Mouse (Mus musculus) urinary bladder, postnatal 4 days (tissue): ENCODE data around the gene Gkn1.
A peak's percentile ranks its signal among the peaks of the same experiment; 100 is the strongest.

Source experiments
- DNase-seq, 2 experiments: peaks; one replicate each; pipeline ENCODE4 v3.0.0; 2021 to 2022; ENCODE audit warnings: low spot score in 2 of 2

Gkn1 gene

DNA sequence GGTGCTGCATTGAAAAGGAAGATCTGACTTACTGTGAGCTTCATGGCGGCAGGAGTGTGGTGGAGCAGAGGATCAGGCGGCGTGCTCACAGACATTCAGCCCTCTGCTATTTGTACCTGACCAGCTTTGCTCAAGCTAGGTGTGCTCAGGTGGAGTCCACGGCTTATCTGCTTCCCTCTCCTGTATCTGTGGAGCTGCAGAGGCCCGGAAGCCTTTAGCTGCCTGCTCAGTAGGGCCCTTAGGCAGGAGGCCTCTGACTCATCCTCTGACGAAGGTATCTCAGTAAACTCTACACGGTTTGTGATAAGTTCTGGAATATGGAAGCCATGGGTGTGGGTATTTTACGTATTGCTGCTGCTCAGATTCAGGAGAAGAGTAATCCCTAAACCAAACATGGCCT lies at the start of gene Gkn1:
Gene Gkn1 (minus strand): TSS at position 114 of the 400 bp plus-strand sequence.
- DNase-seq: no peak

DNA sequence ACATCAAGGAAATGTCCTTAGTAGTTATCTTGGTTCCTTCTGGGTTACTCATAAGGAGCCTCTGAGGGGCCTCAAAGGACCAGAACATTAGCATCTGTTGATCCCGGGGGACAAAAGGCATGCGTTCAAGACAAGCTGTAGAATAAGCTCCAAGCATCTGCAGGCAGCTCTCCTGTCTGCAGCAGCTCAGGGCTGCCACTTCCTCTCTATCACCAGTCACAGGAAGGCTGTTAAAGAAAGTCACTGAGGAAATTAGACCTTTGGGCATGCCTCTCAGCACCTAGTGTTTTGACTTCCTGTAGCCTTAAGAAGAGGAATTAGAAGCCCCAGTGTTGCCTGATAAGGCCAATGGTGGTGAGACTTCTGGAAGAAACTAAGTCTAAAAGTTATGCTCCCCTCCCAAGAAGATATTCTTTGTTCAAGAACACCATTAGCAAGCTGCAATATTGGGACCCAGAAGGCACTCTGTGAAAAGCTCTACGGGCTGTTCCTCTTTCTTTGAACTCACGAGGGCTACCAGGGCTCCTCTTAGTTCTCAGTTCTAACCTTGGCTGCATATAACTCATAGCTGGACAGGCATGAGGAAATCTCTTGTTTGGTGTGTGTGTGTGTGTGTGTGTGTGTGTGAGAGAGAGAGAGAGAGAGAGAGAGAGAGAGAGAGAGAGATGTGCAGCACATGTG lies 49.3 kb upstream of the Gkn1 start:
- DNase-seq: no peak

DNA sequence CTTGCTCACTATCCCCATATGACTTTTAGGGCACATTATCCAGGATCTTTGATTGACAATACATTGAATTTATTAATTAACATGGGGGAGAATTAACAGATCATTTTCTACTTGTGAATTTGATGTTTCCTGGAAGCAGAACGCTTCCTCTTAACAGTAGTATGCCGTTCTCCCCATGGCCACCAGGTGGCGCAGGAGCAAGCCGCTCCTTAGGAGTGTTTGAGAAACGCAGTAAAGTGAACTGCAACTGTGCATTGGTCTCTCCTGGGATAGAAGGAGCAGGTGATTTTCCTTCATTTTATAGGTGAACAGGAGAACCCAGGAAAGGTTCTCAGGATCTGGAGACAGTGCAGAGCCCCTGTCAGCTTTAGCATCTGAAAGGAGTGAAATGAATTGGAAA lies 48.4 kb upstream of the Gkn1 start:
- peak; percentile 29 to 83 for DNase-seq

DNA sequence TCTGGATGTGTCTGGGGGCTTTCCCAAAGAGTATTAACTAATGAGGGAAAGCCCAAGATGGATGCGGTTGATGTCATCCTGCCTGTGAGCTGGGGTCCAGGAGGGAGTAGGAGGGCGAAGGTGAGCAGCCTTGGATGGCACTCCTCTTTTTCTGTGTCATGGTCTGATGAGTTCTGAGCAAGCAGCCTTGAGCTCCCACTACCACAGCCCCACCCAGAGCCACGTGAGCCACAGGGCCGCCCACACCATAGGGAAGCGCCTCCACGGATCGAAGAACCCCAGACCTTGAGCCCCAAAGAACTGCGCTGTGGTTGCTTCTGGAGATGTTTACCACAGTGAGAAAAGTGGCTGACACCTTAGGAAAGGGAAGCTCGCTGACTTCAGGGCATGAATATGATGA lies 44.0 kb upstream of the Gkn1 start:
- no peak for DNase-seq

DNA sequence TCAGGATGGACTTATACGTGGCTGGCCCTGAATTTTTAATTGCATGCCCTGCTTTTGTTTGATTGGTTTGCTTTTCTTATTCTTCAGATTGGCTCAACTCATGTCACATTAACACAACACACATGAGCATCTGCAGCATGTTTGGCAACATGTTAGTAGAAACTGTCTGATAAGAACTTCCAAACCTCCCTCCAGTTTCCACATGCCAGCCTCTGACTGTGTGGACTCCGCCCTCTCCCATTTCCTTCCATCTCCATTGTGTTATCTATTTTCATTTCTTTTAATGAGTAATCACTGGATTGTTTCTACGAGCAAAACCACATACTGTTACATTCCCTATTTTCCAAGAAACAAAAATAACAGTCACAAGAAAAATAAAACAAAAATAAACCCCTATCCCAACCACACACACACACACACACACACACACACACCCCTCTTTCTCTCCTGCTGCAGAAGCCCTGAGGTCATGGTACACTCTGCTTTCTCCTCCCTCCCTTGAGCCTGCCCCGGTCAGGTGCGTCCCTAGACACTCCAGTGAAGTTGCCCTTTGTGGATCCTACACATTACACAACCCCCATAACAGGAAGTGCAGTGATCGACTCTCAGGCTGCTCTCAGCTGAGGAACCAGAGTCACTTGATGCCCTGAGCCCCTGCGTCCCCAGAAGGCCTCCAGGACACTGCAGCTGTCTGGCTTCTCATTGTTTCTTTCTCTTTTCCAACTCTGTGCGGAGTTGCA lies 42.9 kb upstream of the Gkn1 start:
- no peak for DNase-seq

DNA sequence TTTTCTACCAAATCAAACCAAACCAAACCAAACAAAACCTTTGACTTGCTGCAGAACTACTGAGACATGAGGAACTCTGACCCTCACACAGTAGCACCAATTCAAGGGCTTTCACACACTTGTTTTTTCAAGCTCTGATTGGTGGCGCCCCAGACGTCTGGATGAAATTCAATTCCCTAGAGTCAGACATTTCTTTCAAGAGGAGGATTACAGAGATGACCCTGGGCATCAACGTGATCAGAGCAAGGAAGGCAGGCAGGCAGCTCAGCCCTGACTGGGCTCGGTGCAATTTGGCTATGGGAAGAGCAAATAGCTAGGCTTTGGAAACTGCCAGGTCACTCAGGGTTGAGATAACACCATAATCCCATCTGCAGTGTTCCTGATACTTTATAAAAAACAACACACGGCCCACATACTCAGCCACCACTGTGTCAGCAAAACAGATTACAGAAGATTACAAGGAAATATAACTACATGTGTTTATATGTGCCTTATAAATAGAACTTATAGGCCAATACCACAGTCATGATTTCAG lies 38.8 kb upstream of the Gkn1 start:
- DNase-seq: no peak

DNA sequence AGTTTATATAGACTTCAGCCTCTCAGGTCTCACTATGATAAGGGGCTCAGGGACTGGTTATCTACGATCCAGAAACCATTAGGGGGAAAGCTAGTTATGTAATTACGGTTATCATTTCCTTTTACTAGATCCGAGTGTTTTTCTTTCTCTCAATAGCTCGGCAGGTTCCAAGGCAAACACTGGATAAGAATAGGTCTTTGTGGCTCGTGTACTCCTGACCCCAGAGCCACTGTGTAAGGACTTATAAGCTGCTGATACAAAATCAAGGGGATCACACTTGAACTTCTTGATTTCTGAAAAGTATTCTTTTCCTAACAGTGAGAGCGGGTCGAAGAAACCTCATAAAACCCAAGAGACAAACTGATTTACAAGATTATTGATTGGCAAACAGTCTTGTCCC lies 38.1 kb upstream of the Gkn1 start, which contains the start of gene Gkn3:
Gene Gkn3 (minus strand): TSS at position 59 of the 400 bp plus-strand sequence.
- no peak for DNase-seq

DNA sequence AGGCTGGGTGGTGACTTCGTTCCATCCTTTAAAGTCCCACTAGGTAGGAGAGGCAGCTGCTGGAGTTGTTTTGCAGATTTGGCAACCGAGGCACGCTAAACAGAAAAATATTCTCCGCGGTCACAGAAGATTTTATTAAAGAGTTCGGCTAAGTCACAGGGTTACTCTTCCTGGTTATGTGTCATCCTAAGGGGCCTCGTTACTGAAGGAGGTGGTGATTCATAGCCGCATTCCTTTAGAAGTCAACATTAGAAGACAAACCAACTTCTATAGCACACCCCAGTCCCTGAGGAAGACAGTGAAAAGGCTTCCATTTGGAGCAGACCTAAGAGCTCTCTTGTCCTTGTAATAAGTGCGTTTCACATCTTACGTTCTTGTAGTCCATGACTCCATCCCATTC lies 35.9 kb upstream of the Gkn1 start:
- DNase-seq: no peak

DNA sequence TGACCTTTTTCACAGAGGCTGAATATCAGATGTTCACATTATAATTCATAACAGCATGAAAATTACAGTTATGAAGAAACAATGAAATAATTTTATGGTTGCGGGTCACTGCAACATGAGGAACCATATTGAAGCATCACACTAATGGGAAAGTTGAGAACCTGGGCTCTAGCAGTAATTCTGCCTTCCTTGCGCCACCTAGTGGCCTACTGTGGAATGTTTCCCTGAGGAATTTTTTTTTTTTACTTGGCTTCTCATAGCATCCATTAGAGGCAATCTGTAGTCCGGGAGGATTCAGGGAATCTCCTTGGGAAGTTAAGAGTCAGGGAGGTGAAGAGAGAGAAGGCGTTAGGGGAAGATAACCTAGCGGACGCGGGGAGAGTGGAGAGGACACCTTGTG lies 35.5 kb upstream of the Gkn1 start:
- DNase-seq: no peak

DNA sequence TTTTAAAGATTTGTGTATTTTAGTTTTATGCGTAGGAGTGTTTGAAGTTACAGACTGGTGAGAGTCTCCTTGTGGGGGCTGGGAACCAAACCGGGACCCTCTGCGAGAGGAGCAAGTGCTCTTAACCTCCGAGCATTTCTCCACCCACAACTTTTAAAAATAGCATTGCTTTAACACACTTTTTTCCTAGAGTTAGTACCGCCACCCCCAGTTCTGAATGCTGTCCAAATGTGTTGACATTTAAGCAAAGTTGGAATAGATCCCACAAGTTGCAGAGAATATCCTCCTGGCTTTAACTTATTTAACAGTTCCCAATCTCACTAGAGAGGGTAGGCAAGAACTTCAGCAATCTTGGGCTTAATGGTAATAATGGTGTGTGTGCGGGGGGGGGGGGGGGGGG lies 34.0 kb upstream of the Gkn1 start:
- DNase-seq: no peak

DNA sequence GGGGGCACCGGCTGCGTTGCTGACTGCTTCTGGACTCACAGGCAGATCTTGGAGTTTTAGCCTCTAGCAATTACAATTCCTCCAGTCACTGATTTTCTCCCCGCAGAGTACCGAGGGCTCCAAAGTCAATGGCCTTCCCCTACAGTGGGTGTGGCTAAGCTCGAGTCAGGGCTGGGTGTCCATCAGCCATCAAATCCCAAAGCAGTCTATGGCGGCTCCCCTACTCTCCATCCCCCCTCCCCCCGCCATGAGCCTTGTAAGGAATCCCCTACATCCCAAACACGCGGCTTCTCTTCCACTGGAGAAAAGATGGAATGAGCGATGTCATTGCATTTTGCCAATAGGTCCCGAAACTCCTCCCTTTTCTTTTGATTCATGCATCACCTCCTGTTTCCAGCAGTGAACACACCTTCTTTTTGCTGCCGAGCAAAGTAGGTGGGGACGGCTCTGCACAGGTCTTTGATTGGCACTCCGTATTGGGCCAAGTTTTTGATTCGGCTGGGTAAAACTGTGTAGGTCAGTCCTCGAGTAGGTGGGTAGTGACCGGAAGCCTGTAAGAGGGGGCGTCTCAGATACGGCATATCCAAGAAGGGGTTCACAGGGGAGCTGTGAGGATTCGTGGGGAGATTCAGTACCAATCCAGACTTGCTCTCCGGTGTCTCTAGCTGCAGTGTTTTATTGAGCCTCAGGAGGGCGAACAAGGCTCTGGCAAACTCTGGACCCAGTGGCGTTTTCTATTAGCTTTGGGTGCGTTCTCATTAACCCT lies 33.4 kb upstream of the Gkn1 start:
- DNase-seq: no peak

DNA sequence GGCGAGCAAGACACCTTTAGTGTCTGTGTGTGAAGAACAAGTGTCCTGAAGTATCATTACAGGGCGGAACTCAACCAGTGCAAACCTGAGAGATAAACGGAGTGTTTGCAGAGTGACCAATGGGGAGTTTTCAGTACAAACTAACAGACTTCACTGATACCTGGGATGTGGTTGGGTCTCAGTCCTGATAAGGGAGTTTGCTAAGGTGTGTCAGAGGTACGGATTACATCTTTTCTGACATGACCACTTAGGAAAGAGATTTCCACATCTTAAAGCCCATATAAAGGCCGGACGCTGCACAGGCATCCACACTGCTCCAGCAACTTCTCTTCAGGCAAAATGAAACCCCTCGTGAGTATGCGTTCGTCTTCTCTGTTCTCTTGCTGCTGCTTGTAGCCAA lies 22.3 kb upstream of the Gkn1 start, which contains the start of gene Gkn2:
Gene Gkn2 (plus strand): TSS at position 301 of the 400 bp plus-strand sequence.
- no peak for DNase-seq

DNA sequence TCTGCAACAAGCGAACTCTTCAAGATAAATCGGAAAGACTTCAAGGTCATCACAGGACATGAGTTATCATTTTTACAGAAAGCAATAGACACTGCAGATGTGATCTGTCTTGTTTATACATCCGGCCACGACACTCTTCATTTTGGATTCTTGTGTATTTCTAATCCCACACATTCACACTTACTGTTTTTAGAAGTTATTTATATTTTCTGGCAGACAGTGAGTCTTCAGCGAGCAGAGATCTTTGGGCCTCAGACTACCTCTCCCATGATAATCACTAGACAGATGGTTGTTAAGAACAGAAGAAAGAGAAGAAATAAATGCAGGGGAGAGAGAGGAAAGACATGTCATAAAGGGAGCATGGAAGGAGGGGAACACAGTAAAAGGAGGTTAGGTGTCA lies 18.5 kb upstream of the Gkn1 start:
- no peak for DNase-seq

DNA sequence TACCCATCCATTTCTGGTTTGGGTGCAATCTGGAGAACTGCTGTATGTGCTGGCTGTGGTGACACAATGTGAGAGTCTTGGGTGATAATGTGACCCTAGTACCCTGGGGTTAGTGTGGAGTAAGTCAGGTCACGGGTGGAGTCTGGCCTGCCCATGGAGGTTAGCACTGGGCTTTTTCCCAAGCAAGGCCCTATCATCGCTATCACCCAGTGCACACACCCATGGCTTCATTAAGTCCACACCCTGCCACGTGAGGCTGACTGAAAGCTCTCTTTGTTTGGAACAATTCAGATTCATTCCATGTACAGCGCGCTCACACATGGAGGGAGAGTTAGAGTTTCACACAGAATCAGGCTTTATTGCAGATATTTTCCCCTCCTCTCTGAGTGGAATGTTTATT lies 3.7 kb upstream of the Gkn1 start:
- no peak for DNase-seq

DNA sequence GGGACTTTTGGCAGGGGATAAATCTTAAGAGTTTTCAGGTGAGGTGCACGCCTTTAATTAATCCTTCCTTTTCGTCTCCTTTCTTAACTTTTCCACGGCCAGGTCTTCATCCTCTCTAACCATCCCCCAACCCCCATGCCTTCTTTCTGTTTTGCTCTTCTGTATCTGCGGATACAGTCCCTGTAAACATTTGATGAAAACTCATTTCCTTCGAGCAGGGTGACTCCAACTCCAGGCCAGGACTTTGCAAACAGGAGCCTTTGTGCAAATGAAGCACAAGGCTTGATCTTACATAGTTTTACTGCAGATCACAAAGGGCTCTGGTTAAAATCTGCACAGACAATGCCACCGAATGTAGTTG lies 14.8 kb downstream of the Gkn1 start:
- no peak for DNase-seq

DNA sequence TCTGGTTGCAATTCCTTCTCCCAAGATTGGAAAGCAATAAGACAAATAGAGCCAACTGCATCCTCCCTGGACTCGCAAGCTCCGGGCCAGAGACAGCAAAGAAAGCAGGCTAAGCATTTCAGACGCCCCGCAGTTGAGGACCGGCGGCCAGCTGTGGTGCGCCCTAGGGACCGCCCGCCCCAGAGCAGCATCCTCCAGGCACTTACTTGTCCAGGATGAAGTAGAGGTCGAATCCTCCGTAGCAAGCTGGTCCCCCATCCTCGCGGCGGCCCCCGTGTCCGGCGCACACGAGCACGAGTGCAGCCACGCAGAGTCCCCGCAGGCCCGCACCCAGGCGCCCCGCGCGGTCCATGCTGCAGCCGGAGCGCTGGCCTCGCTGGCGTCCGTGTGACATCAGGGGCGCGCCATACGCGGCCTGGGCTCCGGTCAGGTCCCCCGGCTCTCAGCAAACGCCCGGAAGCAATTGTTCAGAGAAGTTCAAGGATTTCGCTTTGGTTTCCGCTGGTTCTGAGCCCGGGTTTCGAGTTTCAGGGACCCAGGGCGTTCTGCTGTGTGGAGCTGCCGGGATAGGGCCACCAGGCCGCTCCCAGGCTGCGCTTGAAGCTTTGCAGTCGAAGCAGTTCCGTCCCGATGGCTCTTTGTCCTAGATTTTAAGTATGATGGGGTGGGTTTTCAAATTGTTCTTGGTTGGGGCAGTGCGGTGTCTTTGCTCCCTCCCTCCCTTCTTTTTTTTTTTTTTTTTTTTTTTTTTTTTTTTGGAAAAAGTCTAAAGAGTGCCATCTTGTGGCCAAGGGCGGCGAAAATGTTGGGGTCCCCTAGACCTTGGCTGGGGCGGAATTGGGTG lies 15.4 kb downstream of the Gkn1 start, which contains the start of gene Antxr1:
Gene Antxr1 (minus strand): TSS at position 731 of the 844 bp plus-strand sequence.
- DNase-seq: peak in 1 of 2 experiments; percentile 64

DNA sequence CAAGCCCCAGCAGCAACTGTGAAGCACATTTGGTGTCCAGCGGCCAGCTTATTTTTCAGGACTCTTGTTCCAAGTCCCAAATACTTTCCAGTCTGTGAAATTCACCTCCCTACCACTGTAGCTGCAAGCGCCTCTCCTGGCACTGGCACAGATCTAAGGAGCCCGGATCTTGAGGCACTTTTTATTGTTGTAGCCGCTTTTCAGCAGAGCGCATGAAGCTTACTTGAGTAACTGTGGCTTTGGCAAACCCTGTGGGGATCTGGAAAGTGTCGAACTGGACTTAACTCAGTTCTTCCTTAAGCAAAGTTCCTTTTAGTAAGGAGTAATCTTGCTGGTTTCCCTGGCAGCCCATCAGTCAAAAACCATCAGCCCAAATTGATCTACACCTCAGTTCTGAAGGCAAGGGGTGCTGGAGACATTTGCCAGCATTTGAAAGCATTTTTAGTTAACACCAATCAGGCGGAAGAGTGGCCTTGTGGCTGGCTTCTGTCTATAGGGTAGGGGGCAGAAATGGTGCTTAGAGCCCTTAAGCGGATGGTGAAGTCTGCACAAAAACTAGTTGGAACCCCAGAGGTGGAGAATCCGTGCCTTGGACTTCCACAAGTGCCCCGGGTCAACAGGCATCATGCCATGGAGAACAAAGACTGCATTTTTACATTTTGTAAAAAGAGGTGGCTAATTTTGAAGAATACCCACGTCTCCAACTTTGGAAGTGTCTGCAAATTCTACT lies 16.2 kb downstream of the Gkn1 start:
- peak in 1 of 2 experiments; percentile 37 for DNase-seq

DNA sequence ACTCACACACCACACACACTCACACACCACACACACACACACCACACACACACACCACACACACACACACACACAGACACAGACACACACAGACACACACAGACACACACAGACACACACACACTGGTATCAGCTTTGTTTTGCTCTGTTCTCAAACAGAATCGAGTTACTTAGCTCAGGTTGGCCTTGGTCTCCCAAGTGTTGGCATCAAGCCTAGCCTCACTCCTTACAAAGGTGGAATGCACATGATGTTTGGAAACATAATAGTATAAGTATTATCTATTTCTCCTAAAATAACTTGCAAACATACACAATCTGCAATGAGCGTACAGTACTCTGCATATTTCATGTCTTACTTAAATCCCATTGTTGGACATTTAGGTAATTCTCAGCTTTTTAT lies 18.4 kb downstream of the Gkn1 start:
- no peak for DNase-seq

DNA sequence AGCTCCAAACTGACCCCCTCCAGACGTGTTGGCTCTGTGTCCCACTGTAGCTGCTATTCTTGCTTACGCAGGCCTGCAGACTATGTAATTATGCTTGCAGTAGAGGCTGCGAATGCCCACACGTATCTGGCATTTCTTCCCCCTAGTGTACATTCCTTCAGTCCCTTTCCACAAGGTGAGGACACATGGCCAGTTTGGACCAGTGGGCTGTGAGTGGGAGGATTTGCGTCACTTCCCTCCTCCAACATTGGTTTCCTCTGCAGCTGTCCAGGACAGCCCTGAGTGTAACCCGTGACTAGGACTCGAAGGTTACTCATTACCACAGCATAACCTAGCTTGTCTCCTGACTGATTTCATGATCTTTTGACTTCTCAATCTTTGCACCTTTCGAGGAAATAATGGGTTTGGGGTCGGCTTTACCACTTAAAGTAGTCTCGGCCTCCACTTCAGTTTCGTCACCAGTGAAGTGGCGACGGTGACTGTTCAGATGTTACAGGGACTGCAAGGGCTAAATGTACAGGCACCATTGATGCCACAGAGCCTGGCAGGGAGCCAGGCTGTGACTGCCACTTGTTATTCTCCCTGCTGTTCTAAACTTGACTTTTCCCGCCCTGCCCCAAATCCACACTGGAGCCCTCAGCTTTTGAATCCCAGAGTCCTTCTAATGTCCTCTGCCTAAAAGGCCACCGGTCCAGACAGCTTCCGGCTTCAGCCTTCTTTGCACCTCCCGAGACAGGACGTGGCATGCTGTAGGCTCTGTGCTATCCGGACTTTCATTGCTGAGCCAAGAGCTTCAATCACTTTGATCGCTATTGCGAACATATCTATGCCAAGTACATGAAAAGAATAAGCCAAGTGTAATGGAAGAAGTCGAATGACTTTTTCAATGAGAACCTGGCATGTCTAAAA lies 22.2 kb downstream of the Gkn1 start:
- DNase-seq: no peak

DNA sequence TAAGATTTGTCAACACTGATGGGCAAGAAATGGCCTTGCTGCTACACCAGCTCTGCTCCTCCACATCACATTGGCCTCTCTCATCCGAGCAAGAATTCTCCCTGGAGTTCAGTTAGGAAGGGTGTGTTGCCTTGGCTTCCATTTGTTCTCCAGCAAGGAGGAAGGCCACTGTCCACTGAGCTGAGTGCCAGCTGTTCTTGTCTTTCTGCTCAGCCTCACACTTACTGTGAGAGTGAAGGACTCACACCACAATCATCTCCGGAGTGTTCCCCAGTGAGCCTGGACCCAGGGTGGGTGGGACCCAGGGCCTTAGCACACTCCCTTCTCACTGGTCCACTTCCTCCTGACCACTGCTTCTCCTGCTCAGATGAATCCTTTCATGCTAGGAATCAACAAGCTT lies 23.8 kb downstream of the Gkn1 start:
- DNase-seq: no peak
